Comparison of ENCODE assay signal across 8 mouse cellular contexts in genomic region chr7:111083733-111084120, GRCm38 (mm10). TPM values are rescaled to one million over a fixed set of nuclear protein-coding genes. Genes with fewer than 3 reads are reported as not detected.
DNase-seq lines count a peak whose midpoint lies in the region; ATAC-seq and TF ChIP-seq lines count a peak whose summit lies in the region.

No protein-coding gene starts in this region.

- peak overlapping the region; percentile 62; the same call in 1 of the 2 replicates for H3K4me3 ChIP-seq in kidney, adult 2 months (ENCODE audit: insufficient read depth, low read depth, low read length)
- H3K4me3 ChIP-seq in hindbrain, embryonic 10.5 days: peak overlapping the region; percentile 100
- peak overlapping the region; percentile 99 for H3K4me3 ChIP-seq in midbrain, embryonic 12.5 days

- TF ChIP-seq POLR2A in kidney, adult 2 months (IDR thresholded peaks at IDR 0.05; ENCODE audit: low read depth, low read length): no peak

- TF ChIP-seq CTCF in kidney, adult 2 months (conservative IDR thresholded peaks at IDR 0.05; ENCODE audit: insufficient read depth, insufficient read length, low read depth, low read length): no peak

- H3K27me3 ChIP-seq in kidney, adult 2 months (replicated peaks; ENCODE audit: control insufficient read depth, insufficient read depth, low read length): no peaks in the 10 kb centered on the region
- H3K27me3 ChIP-seq in hindbrain, embryonic 10.5 days (ENCODE audit: insufficient read depth, poor library complexity, severe bottlenecking): no peaks in the 10 kb centered on the region
- no peaks in the 10 kb centered on the region for H3K27me3 ChIP-seq in midbrain, embryonic 12.5 days

- WGBS in kidney, adult 2 months: 12% methylated on average over 4 of the region's 4 CpGs
- WGBS in hindbrain, embryonic 10.5 days: 14% methylated on average over 4 of the region's 4 CpGs
- WGBS in midbrain, embryonic 12.5 days: 14% methylated on average over 4 of the region's 4 CpGs

- peaks cover 19% of the 10 kb centered on the region for H3K36me3 ChIP-seq in kidney, adult 2 months (ENCODE audit: control insufficient read depth, insufficient read depth, low read length)
- peaks cover 30% of the 10 kb centered on the region for H3K36me3 ChIP-seq in hindbrain, embryonic 10.5 days
- H3K36me3 ChIP-seq in midbrain, embryonic 12.5 days: peaks cover 28% of the 10 kb centered on the region

- peak overlapping the region; percentile 85 for H3K9ac ChIP-seq in midbrain, embryonic 12.5 days (replicated peaks)

- no peaks in the 10 kb centered on the region for H3K9me3 ChIP-seq in hindbrain, embryonic 10.5 days
- no peaks in the 10 kb centered on the region for H3K9me3 ChIP-seq in midbrain, embryonic 12.5 days

- no peaks in the 10 kb centered on the region for H3K4me1 ChIP-seq in kidney, adult 2 months (ENCODE audit: control insufficient read depth, insufficient read depth, low read length)
- peaks cover 29% of the 10 kb centered on the region for H3K4me1 ChIP-seq in hindbrain, embryonic 10.5 days (replicated peaks)
- peaks cover 23% of the 10 kb centered on the region for H3K4me1 ChIP-seq in midbrain, embryonic 12.5 days

- H3K4me2 ChIP-seq in midbrain, embryonic 12.5 days (replicated peaks): peak overlapping the region; percentile 60

- no peak for DNase-seq in kidney, adult 2 months
- no peak for DNase-seq in kidney, postnatal 10 days
- peak; percentile 52 for DNase-seq in NIH3T3 (ENCODE audit: low read depth)
- no peak for DNase-seq in hindbrain, embryonic 10.5 days (ENCODE audit: low spot score)
- no peak for DNase-seq in adrenal gland, adult 18-20 months (ENCODE audit: low spot score in 2 of 2)
- DNase-seq in thymus, postnatal 0 days (ENCODE audit: low spot score): no peak
- no peak for DNase-seq in spleen, adult 18-20 months

- H3K27ac ChIP-seq in kidney, adult 2 months (ENCODE audit: insufficient read depth, low read depth, low read length): no peak overlapping the region; the same call in 1 of the 2 replicates
- peak overlapping the region; percentile 100 for H3K27ac ChIP-seq in hindbrain, embryonic 10.5 days
- H3K27ac ChIP-seq in midbrain, embryonic 12.5 days (replicated peaks): peak overlapping the region; percentile 100

- ATAC-seq in midbrain, embryonic 12.5 days (ENCODE audit: low FRiP score, low read depth): no peak

RNA-seq across cellular contexts. Expression of gene Eif4g2, which starts 0.9 kb away (rescaled TPM):
- 124 and 161 TPM in 2 replicates for polyA plus RNA-seq in kidney, adult 2 months (2012; rRNA removed)
- 1,372 and 1,373 TPM in 2 replicates for polyA plus RNA-seq in hindbrain, embryonic 10.5 days (2016; fragmentation: Nextera tagmentation; extraction: Ambion mirVana)
- polyA plus RNA-seq in midbrain, embryonic 12.5 days (2016; fragmentation: Nextera tagmentation; extraction: Ambion mirVana): 1,594 and 1,624 TPM in 2 replicates
- total RNA-seq in adrenal gland, adult 18-20 months (2021): 1,000 to 10,000 TPM in 1 of 2 experiments, 100 to 1,000 TPM in 1; 957 to 1,079 TPM
- polyA plus RNA-seq in thymus, postnatal 0 days (2015; fragmentation: Nextera tagmentation; extraction: Ambion mirVana): 687 and 746 TPM in 2 replicates

RNA-seq across cellular contexts. Expression of gene Ctr9, which starts 55.0 kb away (rescaled TPM):
- polyA plus RNA-seq in kidney, adult 2 months (2012; rRNA removed): 11.5 and 12.7 TPM in 2 replicates
- polyA plus RNA-seq in hindbrain, embryonic 10.5 days (2016; fragmentation: Nextera tagmentation; extraction: Ambion mirVana): 71.1 and 77.3 TPM in 2 replicates
- 102 and 105 TPM in 2 replicates for polyA plus RNA-seq in midbrain, embryonic 12.5 days (2016; fragmentation: Nextera tagmentation; extraction: Ambion mirVana)
- total RNA-seq in adrenal gland, adult 18-20 months (2021): 10 to 100 TPM; 44.4 to 48.3 TPM
- polyA plus RNA-seq in thymus, postnatal 0 days (2015; fragmentation: Nextera tagmentation; extraction: Ambion mirVana): 42.2 and 45.3 TPM in 2 replicates
